Mouse (Mus musculus): ENCODE results near the gene Tex12.

- TF ChIP-seq CTCF (IDR thresholded peaks at IDR 0.05; ENCODE audit: low read depth, low read length) = no peak
- TF ChIP-seq POLR2AphosphoS5 (IDR thresholded peaks at IDR 0.05; ENCODE audit: insufficient replicate concordance, low read depth, low read length) = no peak
- no peak for TF ChIP-seq GATA1 (IDR thresholded peaks at IDR 0.05; ENCODE audit: borderline replicate concordance, low read length)
These were observed 6.8 kb upstream of the Tex12 start for GRCm38 (mm10) chr9:50567881-50568280.
